Mouse (Mus musculus): ENCODE data around the gene Bnip3.

- TF ChIP-seq CTCF (IDR thresholded peaks at IDR 0.05; ENCODE audit: borderline replicate concordance, extremely low read depth, insufficient read depth, insufficient read length) = no peak
- no peak for TF ChIP-seq POLR2A (IDR thresholded peaks at IDR 0.05; ENCODE audit: borderline replicate concordance, extremely low read depth, insufficient read depth, insufficient read length, poor library complexity, severe bottlenecking)
These were observed 12.3 kb upstream of the Bnip3 start for GRCm38 (mm10) chr7:138921611-138922010.

Data from brain, embryonic 14.5 days (tissue).